3 mouse cellular contexts compared by ENCODE assay signal in the genomic region with DNA sequence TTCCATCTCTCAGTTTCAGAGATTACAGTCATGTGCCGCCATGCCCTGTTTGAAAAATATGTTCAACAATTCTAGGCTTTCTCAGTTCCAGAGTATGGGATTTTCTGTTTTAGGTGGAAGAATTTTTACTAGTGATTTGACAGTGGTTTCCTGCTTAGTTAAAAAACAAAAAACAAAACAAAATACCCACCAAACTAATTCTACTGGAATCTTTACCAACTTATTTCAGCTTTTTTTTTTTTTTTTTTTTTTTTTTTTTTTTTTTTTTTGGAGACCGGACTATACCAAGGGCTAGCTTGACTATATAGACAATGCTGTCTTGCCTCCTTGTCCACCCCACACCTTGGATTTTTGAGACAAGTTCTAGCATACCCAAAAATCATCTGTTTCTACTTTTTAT.
TF ChIP-seq lines count a peak whose summit lies in the region.

No protein-coding gene starts in this region.

TF ChIP-seq in CH12.LX, 34 proteins besides CTCF, POLR2A, EP300 and RAD21:
- no peak for TF ChIP-seq MAFK (IDR thresholded peaks at IDR 0.05; ENCODE audit: insufficient replicate concordance, low read length)
- TF ChIP-seq MEF2A (IDR thresholded peaks at IDR 0.05; ENCODE audit: borderline replicate concordance, low read depth, low read length), result no peak
- TF ChIP-seq ZNF384 (IDR thresholded peaks at IDR 0.05; ENCODE audit: low read depth, low read length), result peak; percentile 83
- no peak for TF ChIP-seq JUND (conservative IDR thresholded peaks at IDR 0.05; ENCODE audit: low read depth, low read length)
- TF ChIP-seq SIN3A (IDR thresholded peaks at IDR 0.05; ENCODE audit: low read length), result no peak
- TF ChIP-seq CHD1 (IDR thresholded peaks at IDR 0.05; ENCODE audit: low read depth, low read length), result 0 out of 2 replicates have a peak, but pooled peaks have one; percentile 41

TF ChIP-seq in ES-E14, 5 proteins besides CTCF, POLR2A, EP300 and RAD21:
- TF ChIP-seq ZNF384 (IDR thresholded peaks at IDR 0.05; ENCODE audit: low read depth, low read length), result peak; percentile 90
- no peak for TF ChIP-seq ZC3H11A (IDR thresholded peaks at IDR 0.05; ENCODE audit: borderline replicate concordance, low read depth, low read length)

TF ChIP-seq in MEL, 35 proteins besides CTCF, POLR2A, EP300 and RAD21:
- no peak for TF ChIP-seq CHD2 (IDR thresholded peaks at IDR 0.05; ENCODE audit: low read length)
- TF ChIP-seq USF1 (IDR thresholded peaks at IDR 0.05; ENCODE audit: low read depth, low read length), result no peak
- TF ChIP-seq GATA1 (IDR thresholded peaks at IDR 0.05; ENCODE audit: low read depth, low read length), result no peak
- TF ChIP-seq ZNF384 (IDR thresholded peaks at IDR 0.05; ENCODE audit: low read depth, low read length), result peak; percentile 75
- TF ChIP-seq TAL1 (IDR thresholded peaks at IDR 0.05; ENCODE audit: low read length), result no peak
